Mouse (Mus musculus): ENCODE data around the gene Tlr13.

Tlr13 gene

DNA sequence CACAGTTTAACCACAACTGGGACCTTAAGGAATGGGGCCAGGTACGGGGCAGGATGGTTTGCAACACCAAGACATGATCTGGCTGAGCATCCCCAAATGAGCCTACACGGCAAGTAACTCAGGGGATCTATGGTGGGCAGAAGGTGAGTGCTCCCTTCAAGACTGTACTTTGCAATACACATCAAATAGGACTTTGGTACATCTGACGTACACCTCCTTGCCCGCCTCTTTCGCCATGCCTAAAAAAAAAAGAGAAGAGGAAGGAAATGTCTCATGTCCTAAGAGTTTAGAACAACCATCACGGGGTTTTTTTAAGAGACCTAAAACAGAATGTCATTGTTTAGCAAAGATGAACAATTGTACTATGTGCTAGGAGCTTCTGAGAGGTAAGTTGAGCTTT lies at the start of gene Tlr13:
Gene Tlr13, plus strand, starts transcription at position 269 of the 400 bp plus-strand sequence.
- no peak for DNase-seq (ENCODE audit: low read depth, low spot score)
- H3K27me3 ChIP-seq (ENCODE audit: control insufficient read depth, insufficient read depth, low read length, poor library complexity, severe bottlenecking) = no peaks in the 10 kb centered on the region
- H3K36me3 ChIP-seq (ENCODE audit: control insufficient read depth, insufficient read depth, low read length, poor library complexity, severe bottlenecking) = no peaks in the 10 kb centered on the region

DNA sequence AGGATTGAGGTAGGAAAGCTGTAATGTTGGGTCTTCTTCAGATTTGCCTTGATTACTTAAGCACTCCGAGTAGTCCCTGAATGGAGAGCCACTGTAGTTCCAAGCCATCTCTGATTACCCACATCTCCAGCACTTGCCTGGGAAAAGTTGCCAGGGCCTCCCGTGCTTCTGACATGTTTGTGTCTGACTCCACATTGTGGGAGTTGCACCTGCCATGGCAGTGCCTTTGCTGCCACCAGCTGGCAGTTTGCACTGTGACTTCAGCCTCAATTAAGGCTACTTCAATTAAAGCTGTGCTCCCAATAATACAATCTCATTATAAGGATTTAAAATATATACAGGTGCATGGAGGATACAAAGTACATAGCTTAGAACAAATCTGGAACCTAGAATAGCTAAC lies 37.5 kb upstream of the Tlr13 start:
- peak; percentile 16 for DNase-seq (ENCODE audit: low read depth, low spot score)
- H3K27me3 ChIP-seq (ENCODE audit: control insufficient read depth, insufficient read depth, low read length, poor library complexity, severe bottlenecking) = no peaks in the 10 kb centered on the region
- H3K36me3 ChIP-seq (ENCODE audit: control insufficient read depth, insufficient read depth, low read length, poor library complexity, severe bottlenecking) = no peaks in the 10 kb centered on the region

- H3K27me3 ChIP-seq (ENCODE audit: control insufficient read depth, insufficient read depth, low read length, poor library complexity, severe bottlenecking) = no peaks in the 10 kb centered on the region
- H3K36me3 ChIP-seq (ENCODE audit: control insufficient read depth, insufficient read depth, low read length, poor library complexity, severe bottlenecking) = 0 out of 2 replicates have a peak, but pooled peaks cover 2% of the 10 kb centered on the region
- no peak for DNase-seq (ENCODE audit: low read depth, low spot score)
Measured at GRCm38 (mm10) chrX:106113881-106114280, 29.1 kb upstream of the Tlr13 start.

- Histone ChIP-seq H3K27me3 (ENCODE audit: control insufficient read depth, insufficient read depth, low read length, poor library complexity, severe bottlenecking) (no peaks in the 10 kb centered on the region), H3K36me3 (ENCODE audit: control insufficient read depth, insufficient read depth, low read length, poor library complexity, severe bottlenecking) (0 out of 2 replicates have a peak, but pooled peaks cover 2% of the 10 kb centered on the region)
- no peak for DNase-seq (ENCODE audit: low read depth, low spot score)
Measured at GRCm38 (mm10) chrX:106114674-106115073, 28.3 kb upstream of the Tlr13 start.

- Histone ChIP-seq H3K36me3 (ENCODE audit: control insufficient read depth, insufficient read depth, low read length, poor library complexity, severe bottlenecking) (no peaks in the 10 kb centered on the region), H3K27me3 (ENCODE audit: control insufficient read depth, insufficient read depth, low read length, poor library complexity, severe bottlenecking) (no peaks in the 10 kb centered on the region)
- peak; percentile 22 for DNase-seq (ENCODE audit: low read depth, low spot score)
Measured at GRCm38 (mm10) chrX:106122823-106123222, 20.2 kb upstream of the Tlr13 start.

DNA sequence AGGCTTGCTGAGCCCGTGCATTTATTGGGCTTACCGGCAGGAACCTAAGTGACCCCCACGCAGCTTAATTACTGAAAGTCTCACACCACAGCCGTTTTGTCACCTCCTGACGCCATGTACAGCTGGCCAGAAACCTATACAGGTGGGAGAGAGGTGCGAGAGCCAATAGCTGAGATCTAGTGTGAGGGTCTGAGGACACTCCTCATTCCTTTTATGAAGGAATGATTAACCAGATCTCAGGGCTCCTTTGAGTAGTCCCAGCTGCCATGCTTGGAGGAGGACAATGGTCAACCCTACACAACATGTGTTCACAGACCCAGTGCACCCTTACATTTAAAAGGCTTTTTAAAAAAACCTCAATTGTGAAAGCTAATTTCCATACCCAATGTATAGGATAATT lies 14.7 kb upstream of the Tlr13 start:
- DNase-seq (ENCODE audit: low read depth, low spot score) = no peak
- Histone ChIP-seq H3K36me3 (ENCODE audit: control insufficient read depth, insufficient read depth, low read length, poor library complexity, severe bottlenecking) (no peaks in the 10 kb centered on the region), H3K27me3 (ENCODE audit: control insufficient read depth, insufficient read depth, low read length, poor library complexity, severe bottlenecking) (no peaks in the 10 kb centered on the region)

DNA sequence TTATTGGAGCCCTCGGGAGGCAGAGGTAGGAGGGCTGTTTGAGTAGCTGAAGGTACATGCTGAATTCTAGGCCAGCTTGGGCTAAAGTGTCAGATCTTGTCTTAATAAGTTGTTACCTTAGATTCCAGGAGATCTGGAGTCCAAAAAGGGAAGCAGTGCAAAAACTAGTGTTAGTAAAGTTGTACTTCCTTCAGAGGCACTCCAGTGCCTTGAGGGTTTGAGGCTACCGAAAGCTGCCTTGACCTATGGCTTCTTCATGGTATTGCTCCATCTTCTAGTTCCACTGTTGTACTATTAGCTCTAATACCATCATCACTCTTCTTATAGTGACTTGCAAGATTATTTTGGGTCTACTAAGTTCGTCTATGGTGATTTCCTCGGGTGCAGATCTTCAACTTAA lies 13.1 kb upstream of the Tlr13 start:
- no peaks in the 10 kb centered on the region for H3K27me3 ChIP-seq (ENCODE audit: control insufficient read depth, insufficient read depth, low read length, poor library complexity, severe bottlenecking)
- no peaks in the 10 kb centered on the region for H3K36me3 ChIP-seq (ENCODE audit: control insufficient read depth, insufficient read depth, low read length, poor library complexity, severe bottlenecking)
- DNase-seq (ENCODE audit: low read depth, low spot score) = no peak

- H3K36me3 ChIP-seq (ENCODE audit: control insufficient read depth, insufficient read depth, low read length, poor library complexity, severe bottlenecking) = no peaks in the 10 kb centered on the region
- H3K27me3 ChIP-seq (ENCODE audit: control insufficient read depth, insufficient read depth, low read length, poor library complexity, severe bottlenecking) = no peaks in the 10 kb centered on the region
- no peak for DNase-seq (ENCODE audit: low read depth, low spot score)
Measured at GRCm38 (mm10) chrX:106134916-106135315, 8.1 kb upstream of the Tlr13 start.

- no peaks in the 10 kb centered on the region for H3K36me3 ChIP-seq (ENCODE audit: control insufficient read depth, insufficient read depth, low read length, poor library complexity, severe bottlenecking)
- DNase-seq (ENCODE audit: low read depth, low spot score) = peak; percentile 37
Measured at GRCm38 (mm10) chrX:106135484-106135883, 7.5 kb upstream of the Tlr13 start.

GRCm38 (mm10) chrX:106135916-106136575 lies 7.0 kb upstream of the Tlr13 start:
- H3K36me3 ChIP-seq (ENCODE audit: control insufficient read depth, insufficient read depth, low read length, poor library complexity, severe bottlenecking) = no peaks in the 10 kb centered on the region
- H3K27me3 ChIP-seq (ENCODE audit: control insufficient read depth, insufficient read depth, low read length, poor library complexity, severe bottlenecking) = no peaks in the 10 kb centered on the region
- DNase-seq (ENCODE audit: low read depth, low spot score) = peak; percentile 44

More at GRCm38 (mm10) chrX:106135484-106135883, 7.5 kb upstream of the Tlr13 start:
- no peaks in the 10 kb centered on the region for H3K27me3 ChIP-seq (ENCODE audit: control insufficient read depth, insufficient read depth, low read length, poor library complexity, severe bottlenecking)

GRCm38 (mm10) chrX:106139309-106140070 lies 3.5 kb upstream of the Tlr13 start:
- DNase-seq (ENCODE audit: low read depth, low spot score) = peak; percentile 70
- Histone ChIP-seq H3K36me3 (ENCODE audit: control insufficient read depth, insufficient read depth, low read length, poor library complexity, severe bottlenecking) (no peaks in the 10 kb centered on the region), H3K27me3 (ENCODE audit: control insufficient read depth, insufficient read depth, low read length, poor library complexity, severe bottlenecking) (no peaks in the 10 kb centered on the region)

DNA sequence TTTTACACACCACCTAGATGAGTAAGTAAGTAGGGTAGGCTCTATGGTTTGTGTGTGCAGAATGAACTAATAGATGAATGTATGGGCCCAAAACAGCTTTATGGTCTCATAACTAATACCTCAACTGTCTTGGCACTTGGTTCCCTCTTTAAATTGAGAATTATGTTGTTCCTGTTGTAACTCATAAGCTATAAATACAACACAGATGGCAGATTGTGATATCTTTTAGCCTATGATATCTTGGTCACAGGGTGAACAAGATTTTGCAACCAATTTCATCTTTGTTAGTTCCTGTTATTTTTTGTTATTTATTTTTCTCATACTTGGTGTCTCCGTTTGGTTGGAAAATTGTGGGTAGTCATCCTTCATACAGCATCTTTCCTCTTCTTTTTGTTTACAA lies 5.2 kb downstream of the Tlr13 start:
- no peak for DNase-seq (ENCODE audit: low read depth, low spot score)
- H3K36me3 ChIP-seq (ENCODE audit: control insufficient read depth, insufficient read depth, low read length, poor library complexity, severe bottlenecking) = no peaks in the 10 kb centered on the region
- no peaks in the 10 kb centered on the region for H3K27me3 ChIP-seq (ENCODE audit: control insufficient read depth, insufficient read depth, low read length, poor library complexity, severe bottlenecking)

GRCm38 (mm10) chrX:106149460-106149859 lies 6.5 kb downstream of the Tlr13 start:
- no peaks in the 10 kb centered on the region for H3K36me3 ChIP-seq (ENCODE audit: control insufficient read depth, insufficient read depth, low read length, poor library complexity, severe bottlenecking)
- no peaks in the 10 kb centered on the region for H3K27me3 ChIP-seq (ENCODE audit: control insufficient read depth, insufficient read depth, low read length, poor library complexity, severe bottlenecking)
- DNase-seq (ENCODE audit: low read depth, low spot score) = no peak

DNA sequence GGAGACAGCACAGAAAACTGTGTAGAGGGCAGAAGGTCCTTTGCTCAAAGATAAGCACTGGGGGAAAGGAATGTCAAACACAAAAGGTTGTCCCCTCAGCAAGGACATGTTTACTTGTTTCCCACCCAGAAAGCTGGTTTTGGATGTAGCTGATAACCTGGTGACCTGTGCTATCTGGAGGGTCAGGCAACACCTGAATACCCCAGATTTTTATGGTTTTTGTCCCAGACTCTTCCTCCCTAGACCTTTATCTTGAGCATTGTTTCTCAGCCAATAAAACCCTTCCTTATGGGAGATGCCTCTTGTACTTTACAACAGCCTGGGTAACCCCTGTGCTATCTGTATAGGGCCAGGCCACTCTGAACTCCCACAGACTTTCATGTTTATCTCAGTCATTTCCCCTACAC lies 11.2 kb downstream of the Tlr13 start:
- DNase-seq (ENCODE audit: low read depth, low spot score) = no peak
- Histone ChIP-seq H3K36me3 (ENCODE audit: control insufficient read depth, insufficient read depth, low read length, poor library complexity, severe bottlenecking) (no peaks in the 10 kb centered on the region), H3K27me3 (ENCODE audit: control insufficient read depth, insufficient read depth, low read length, poor library complexity, severe bottlenecking) (no peaks in the 10 kb centered on the region)

DNA sequence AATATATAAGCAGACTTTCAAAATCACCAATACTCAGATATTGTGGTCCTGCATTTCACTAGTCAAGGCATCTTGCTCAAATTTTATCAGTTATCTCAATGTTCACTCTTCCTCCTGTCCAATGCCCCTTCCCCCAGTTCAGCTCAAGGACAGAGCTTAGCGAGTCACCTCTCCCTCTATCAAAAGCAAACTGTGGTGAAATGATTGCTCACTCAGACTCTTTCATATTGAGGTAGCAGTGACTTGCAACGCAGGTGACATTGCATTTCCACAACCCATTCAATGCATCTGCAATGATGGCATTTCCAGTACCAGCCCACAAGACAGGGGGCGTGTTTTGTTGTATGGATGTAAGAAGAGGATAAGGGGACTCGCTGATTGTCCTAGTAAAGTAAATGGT lies 12.9 kb downstream of the Tlr13 start:
- DNase-seq (ENCODE audit: low read depth, low spot score) = no peak
- H3K36me3 ChIP-seq (ENCODE audit: control insufficient read depth, insufficient read depth, low read length, poor library complexity, severe bottlenecking) = no peaks in the 10 kb centered on the region
- H3K27me3 ChIP-seq (ENCODE audit: control insufficient read depth, insufficient read depth, low read length, poor library complexity, severe bottlenecking) = no peaks in the 10 kb centered on the region

Data from splenic B cell, adult 2 months (primary cell).